Mouse (Mus musculus) intestine, embryonic 14.5 days (tissue): ENCODE results near the gene Tnfsf4. TPM values are rescaled to one million over a fixed set of nuclear protein-coding genes. Genes with fewer than 3 reads are reported as not detected.

ENCODE experiments used
- ATAC-seq: fragments of 200-750 bp; cut with Nextera tagmentation; replicated peaks from 2 replicates; pipeline ENCODE4 v1.8.0; 2017; ENCODE audit warnings: low read depth, moderate number of reproducible peaks, moderate TSS enrichment, moderate library complexity; ENCODE audit not compliant: low FRiP score, low TSS enrichment
- DNase-seq: peaks from one replicate; pipeline ENCODE4 v3.0.0-alpha.2; 2018; ENCODE audit warnings: low spot score
- H3K27ac ChIP-seq: fragments of 300-500 bp; sonication (generic); 2 replicates; pipeline ENCODE4 v1.5.1; 2014; ENCODE audit warnings: low read depth, mild to moderate bottlenecking, control low read depth
- H3K27me3 ChIP-seq: fragments of 300-500 bp; sonication (generic); replicated peaks from 2 replicates; pipeline ENCODE4 v1.6.1; 2014; ENCODE audit warnings: low read length, control low read depth; ENCODE audit not compliant: control insufficient read depth, insufficient read depth
- H3K36me3 ChIP-seq: fragments of 300-500 bp; sonication (generic); 2 replicates; pipeline ENCODE4 v1.6.1; 2014; ENCODE audit warnings: low read length, control low read depth; ENCODE audit not compliant: control insufficient read depth, insufficient read depth
- H3K4me1 ChIP-seq: fragments of 300-500 bp; sonication (generic); replicated peaks from 2 replicates; pipeline ENCODE4 v1.6.1; 2014; ENCODE audit warnings: low read length, control low read depth, mixed read lengths; ENCODE audit not compliant: control insufficient read depth, insufficient read depth
- H3K4me2 ChIP-seq: fragments of 300-500 bp; sonication (generic); 2 replicates; pipeline ENCODE4 v1.6.1; 2014; ENCODE audit warnings: low read length
- H3K4me3 ChIP-seq: fragments of 300-500 bp; sonication (generic); 2 replicates; pipeline ENCODE4 v1.5.1; 2014; ENCODE audit warnings: low read depth, low read length, control low read depth, mixed read lengths
- H3K9ac ChIP-seq: fragments of 300-500 bp; sonication (generic); 2 replicates; pipeline ENCODE4 v1.6.1; 2014; ENCODE audit warnings: mild to moderate bottlenecking, low read length
- H3K9me3 ChIP-seq: fragments of 300-500 bp; sonication (generic); 2 replicates; pipeline ENCODE4 v1.6.1; 2016; ENCODE audit warnings: low read length, control low read depth; ENCODE audit not compliant: control insufficient read depth
- WGBS: fragments of 180-500 bp; shearing (Covaris S2); extraction: QIAGEN DNeasy Blood & Tissue Kit; methylation state at CpG from one replicate; pipeline ENCODE4 v1.1.7; 2014; 5-methylcytosine and 5-hydroxymethylcytosine counted together
- polyA plus RNA-seq: library from polyadenylated mRNA; unstranded; fragments of >200 nt; fragmentation: Nextera tagmentation; extraction: Ambion mirVana; gene quantifications from 2 replicates; pipeline ENCODE4 v1.2.1, GENCODE M21; 2014

The Tnfsf4 gene
- polyA plus RNA-seq: 0.09 TPM in 1 of 2 replicates, not detected in the other

DNA sequence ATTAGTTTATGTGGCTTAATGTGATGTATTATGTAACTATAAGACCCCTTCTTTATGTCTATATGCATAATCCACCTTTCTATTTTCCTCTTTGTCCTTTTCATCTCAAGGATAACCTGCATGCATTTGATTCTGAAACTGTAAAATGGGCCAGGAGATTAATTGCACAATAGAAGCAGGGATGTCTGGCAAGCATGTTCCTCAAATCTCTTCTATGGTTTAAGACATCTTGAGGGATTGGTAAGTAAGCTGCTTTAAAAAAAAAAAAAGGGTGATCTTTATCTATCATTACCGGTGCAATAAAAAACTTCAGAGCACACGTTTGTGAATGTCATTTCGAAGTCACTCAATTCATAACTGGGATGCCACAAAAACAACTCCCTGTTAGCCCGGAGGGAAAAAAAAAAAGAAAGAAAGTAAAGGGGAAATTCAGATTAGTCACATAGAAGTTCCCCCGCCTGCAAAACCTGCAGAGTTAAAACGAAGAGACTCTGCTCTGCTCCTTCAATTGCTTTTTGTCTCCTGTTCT, at the start of gene Tnfsf4:
TSS of gene Tnfsf4 (plus strand) at position 479 of the 529 bp plus-strand sequence.
- DNase-seq: no peak
- Histone ChIP-seq H3K4me2 (no peak within 1 kb of the TSS), H3K9ac (no peak within 1 kb of the TSS), H3K27me3 (no peaks in the 10 kb centered on the region), H3K9me3 (no peaks in the 10 kb centered on the region), H3K4me3 (no peak within 1 kb of the TSS), H3K4me1 (peaks cover 7% of the 10 kb centered on the region; the same call in 1 of the 2 replicates), H3K27ac (no peak within 1 kb of the TSS), H3K36me3 (no peaks in the 10 kb centered on the region)
- WGBS: 50% methylated on average over 6 of the region's 6 CpGs
- ATAC-seq: no peak

GRCm38 (mm10) chr1:161350981-161351380, 44.2 kb upstream of the Tnfsf4 start:
- no peak overlapping the region for H3K9ac ChIP-seq
- DNase-seq: no peak
- no peaks in the 10 kb centered on the region for H3K27me3 ChIP-seq
- no peaks in the 10 kb centered on the region for H3K9me3 ChIP-seq
- no peak for ATAC-seq
- 75% methylated on average over 1 of the region's 1 CpGs for WGBS
- H3K4me2 ChIP-seq: no peak overlapping the region
- H3K27ac ChIP-seq: no peak overlapping the region
- H3K36me3 ChIP-seq: no peaks in the 10 kb centered on the region
- H3K4me1 ChIP-seq: no peaks in the 10 kb centered on the region
- no peak overlapping the region for H3K4me3 ChIP-seq

GRCm38 (mm10) chr1:161365006-161365405, 30.2 kb upstream of the Tnfsf4 start:
- Histone ChIP-seq H3K9ac (no peak overlapping the region), H3K27ac (no peak overlapping the region), H3K9me3 (no peaks in the 10 kb centered on the region), H3K4me2 (no peak overlapping the region), H3K4me3 (no peak overlapping the region), H3K27me3 (no peaks in the 10 kb centered on the region), H3K36me3 (no peaks in the 10 kb centered on the region), H3K4me1 (0 out of 2 replicates have a peak, but pooled peaks cover 2% of the 10 kb centered on the region)
- 63% methylated on average over 4 of the region's 4 CpGs for whole genome bisulfite sequencing
- DNase-seq (no peak), ATAC-seq (no peak)

DNA sequence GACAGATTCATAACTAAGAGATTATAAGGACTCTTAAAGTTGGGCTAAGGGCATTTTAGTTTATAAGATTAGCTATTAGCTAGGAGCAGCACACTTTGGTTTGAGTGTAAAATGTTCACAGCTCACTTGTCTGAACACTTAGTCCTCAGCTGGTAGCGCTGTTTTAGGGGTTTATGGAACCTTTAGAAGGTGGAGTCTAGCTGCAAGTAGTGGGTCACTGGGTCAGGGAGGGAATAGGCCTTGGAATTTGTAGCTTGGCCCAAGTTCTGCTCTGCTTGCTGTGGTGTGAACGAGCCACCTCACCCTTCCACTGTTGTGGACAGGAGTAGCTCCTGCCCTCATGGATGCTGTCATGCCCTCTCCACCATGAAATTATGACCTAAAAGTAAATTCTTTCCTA, 23.3 kb upstream of the Tnfsf4 start:
- DNase-seq: no peak
- H3K27ac ChIP-seq: no peak overlapping the region
- no peaks in the 10 kb centered on the region for H3K27me3 ChIP-seq
- H3K9ac ChIP-seq: no peak overlapping the region
- no peaks in the 10 kb centered on the region for H3K4me1 ChIP-seq
- no peaks in the 10 kb centered on the region for H3K36me3 ChIP-seq
- no peak overlapping the region for H3K4me2 ChIP-seq
- no peak overlapping the region for H3K4me3 ChIP-seq
- 75% methylated on average over 2 of the region's 2 CpGs for WGBS
- ATAC-seq: no peak
- no peaks in the 10 kb centered on the region for H3K9me3 ChIP-seq

- no peak for ATAC-seq
- Histone ChIP-seq H3K4me2 (no peak overlapping the region), H3K27ac (no peak overlapping the region), H3K36me3 (no peaks in the 10 kb centered on the region), H3K9me3 (no peaks in the 10 kb centered on the region), H3K4me3 (no peak overlapping the region), H3K4me1 (no peaks in the 10 kb centered on the region), H3K27me3 (no peaks in the 10 kb centered on the region), H3K9ac (no peak overlapping the region)
- WGBS: 91% methylated on average over 2 of the region's 2 CpGs
- no peak for DNase-seq
These were observed 19.3 kb upstream of the Tnfsf4 start for GRCm38 (mm10) chr1:161375866-161376265.

DNA sequence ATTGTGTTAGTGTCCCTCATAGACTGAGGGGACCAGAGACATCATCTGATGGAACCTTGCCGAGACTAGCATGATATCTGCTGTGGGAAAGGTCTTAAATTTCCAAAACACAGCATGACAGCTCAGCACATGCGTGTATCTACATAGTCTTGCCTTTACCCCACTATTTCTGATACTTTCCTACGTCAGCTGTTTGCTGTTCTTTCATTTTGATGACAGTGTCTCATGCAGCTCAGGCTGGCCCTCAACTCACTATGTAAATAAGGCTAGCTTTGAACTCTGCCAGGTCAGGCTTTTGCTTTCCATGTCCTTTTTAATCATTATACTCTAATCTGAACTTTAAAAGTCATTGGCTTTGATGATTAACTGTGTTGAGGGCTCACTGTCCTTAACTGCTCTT, 16.6 kb upstream of the Tnfsf4 start:
- H3K27ac ChIP-seq: no peak overlapping the region
- no peak overlapping the region for H3K9ac ChIP-seq
- no peaks in the 10 kb centered on the region for H3K4me1 ChIP-seq
- DNase-seq (no peak), ATAC-seq (no peak)
- 82% methylated on average over 3 of the region's 3 CpGs for WGBS
- no peaks in the 10 kb centered on the region for H3K27me3 ChIP-seq
- no peaks in the 10 kb centered on the region for H3K9me3 ChIP-seq
- H3K36me3 ChIP-seq: no peaks in the 10 kb centered on the region
- no peak overlapping the region for H3K4me3 ChIP-seq
- H3K4me2 ChIP-seq: no peak overlapping the region

- Histone ChIP-seq H3K4me3 (no peak overlapping the region), H3K4me1 (no peaks in the 10 kb centered on the region), H3K27ac (no peak overlapping the region), H3K36me3 (no peaks in the 10 kb centered on the region), H3K27me3 (no peaks in the 10 kb centered on the region), H3K4me2 (no peak overlapping the region), H3K9ac (no peak overlapping the region), H3K9me3 (no peaks in the 10 kb centered on the region)
- 37% methylated on average over 11 of the region's 11 CpGs for WGBS
- DNase-seq: no peak
- no peak for ATAC-seq
These were observed 15.4 kb upstream of the Tnfsf4 start for GRCm38 (mm10) chr1:161379685-161380424.

GRCm38 (mm10) chr1:161380425-161380780, 14.8 kb upstream of the Tnfsf4 start:
- no peaks in the 10 kb centered on the region for H3K36me3 ChIP-seq
- no peaks in the 10 kb centered on the region for H3K27me3 ChIP-seq
- no peak overlapping the region for H3K9ac ChIP-seq
- H3K4me3 ChIP-seq: no peak overlapping the region
- H3K9me3 ChIP-seq: no peaks in the 10 kb centered on the region
- DNase-seq: no peak
- H3K4me2 ChIP-seq: no peak overlapping the region
- 31% methylated on average over 5 of the region's 5 CpGs for WGBS
- no peak overlapping the region for H3K27ac ChIP-seq
- no peak for ATAC-seq
- H3K4me1 ChIP-seq: no peaks in the 10 kb centered on the region

- no peak overlapping the region for H3K4me3 ChIP-seq
- H3K27me3 ChIP-seq: no peaks in the 10 kb centered on the region; the same call in 1 of the 2 replicates
- H3K4me2 ChIP-seq: no peak overlapping the region
- ATAC-seq: no peak
- H3K27ac ChIP-seq: no peak overlapping the region
- no peaks in the 10 kb centered on the region for H3K9me3 ChIP-seq
- DNase-seq: no peak
- 75% methylated on average over 2 of the region's 2 CpGs for WGBS
- no peak overlapping the region for H3K9ac ChIP-seq
- no peaks in the 10 kb centered on the region for H3K4me1 ChIP-seq
- no peaks in the 10 kb centered on the region for H3K36me3 ChIP-seq
These were observed 5.1 kb upstream of the Tnfsf4 start for GRCm38 (mm10) chr1:161390066-161390465.
